Mouse (Mus musculus) kidney, adult 2 months (tissue): ENCODE data around the gene Mecom. TPM values are rescaled to one million over a fixed set of nuclear protein-coding genes. Genes with fewer than 3 reads are reported as not detected.

ENCODE experiments used
- DNase-seq: peaks from one replicate; pipeline ENCODE4 v3.0.0; 2021
- H3K27ac ChIP-seq: fragments of 200-500 bp; 2 replicates; pipeline ENCODE4 v1.5.1; 2012; ENCODE audit warnings: low read depth, low read length, control low read depth, inconsistent platforms; ENCODE audit not compliant: insufficient read depth
- H3K27me3 ChIP-seq: fragments of 200-500 bp; replicated peaks from 2 replicates; pipeline ENCODE4 v1.6.1; 2012; ENCODE audit warnings: mild to moderate bottlenecking, moderate library complexity, low read length, inconsistent platforms; ENCODE audit not compliant: control insufficient read depth, insufficient read depth
- H3K36me3 ChIP-seq: fragments of 200-500 bp; 2 replicates; pipeline ENCODE4 v1.6.1; 2012; ENCODE audit warnings: mild to moderate bottlenecking, moderate library complexity, low read length, inconsistent platforms; ENCODE audit not compliant: control insufficient read depth, insufficient read depth
- H3K4me1 ChIP-seq: fragments of 200-500 bp; 2 replicates; pipeline ENCODE4 v1.6.1; 2011; ENCODE audit warnings: low read length; ENCODE audit not compliant: control insufficient read depth, insufficient read depth
- H3K4me3 ChIP-seq: fragments of 200-500 bp; 2 replicates; pipeline ENCODE4 v1.5.1; 2011; ENCODE audit warnings: mild to moderate bottlenecking, low read depth, low read length, control low read depth; ENCODE audit not compliant: insufficient read depth
- CTCF ChIP-seq: fragments of 200-500 bp; conservative IDR thresholded peaks from 2 replicates; pipeline ENCODE4 v1.5.1; 2011; ENCODE audit warnings: low read depth, mild to moderate bottlenecking, control low read depth, low read length, moderate library complexity, mixed read lengths; ENCODE audit not compliant: insufficient read depth, insufficient read length
- POLR2A ChIP-seq: fragments of 200-500 bp; IDR thresholded peaks from one replicate; pipeline ENCODE4 v1.6.1; 2011; ENCODE audit warnings: low read depth, low read length, control low read depth
- WGBS: fragments of 180-500 bp; shearing (Covaris S2); methylation state at CpG from one replicate; pipeline ENCODE4 v1.1.7; 2018; 5-methylcytosine and 5-hydroxymethylcytosine counted together
- polyA plus RNA-seq: library from polyadenylated mRNA; depleted of rRNA; stranded (reverse); fragments of >200 nt; gene quantifications from 2 replicates; pipeline ENCODE4 v1.2.3, GENCODE M21; 2012

Gene Mecom
- polyA plus RNA-seq, 1 experiment = 12.9 TPM

DNA sequence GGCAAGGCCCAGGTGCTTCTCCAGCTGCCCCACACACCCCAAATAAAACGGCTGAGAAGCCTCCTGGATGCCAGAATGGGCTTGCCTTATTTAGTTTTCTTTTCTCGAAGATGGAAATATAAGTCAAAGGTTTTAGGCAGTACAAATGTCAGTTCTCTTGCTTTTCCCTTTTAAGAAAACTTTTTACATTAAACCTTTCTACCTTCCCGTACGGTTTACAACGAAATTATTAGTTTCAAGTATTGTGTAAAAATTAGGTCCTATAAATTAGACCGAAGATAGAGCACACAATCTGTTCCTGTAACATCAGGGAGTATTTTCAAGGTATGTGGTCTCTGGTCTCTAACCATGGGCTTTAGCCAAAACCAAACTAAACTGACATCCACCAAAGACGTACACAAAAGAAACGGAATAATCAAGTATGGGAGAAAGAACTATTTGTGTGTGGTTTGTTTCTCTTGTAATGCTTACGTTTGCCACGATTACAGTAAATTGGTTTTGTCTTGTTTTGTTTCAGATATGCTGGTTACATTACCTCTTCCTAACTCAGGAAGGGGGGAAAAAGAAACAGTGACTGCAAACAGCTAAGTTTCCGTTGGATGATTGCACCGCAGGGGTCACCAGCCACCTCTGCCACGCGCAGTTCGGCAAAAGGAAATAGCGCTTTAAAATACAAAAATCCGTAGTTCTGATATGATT lies 41.3 kb downstream of the Mecom start:
- no peak for TF ChIP-seq CTCF
- Histone ChIP-seq H3K4me3 (peak overlapping the region; percentile 55), H3K27me3 (0 out of 2 replicates have a peak, but pooled peaks cover 1% of the 10 kb centered on the region), H3K4me1 (0 out of 2 replicates have a peak, but pooled peaks cover 2% of the 10 kb centered on the region), H3K36me3 (no peaks in the 10 kb centered on the region), H3K27ac (peak overlapping the region; percentile 87)
- peak; percentile 35 for DNase-seq
- 15% methylated on average over 17 of the region's 17 CpGs for WGBS

GRCm38 (mm10) chr3:30505741-30506251 lies 42.0 kb downstream of the Mecom start:
- Histone ChIP-seq H3K4me1 (no peaks in the 10 kb centered on the region), H3K27me3 (0 out of 2 replicates have a peak, but pooled peaks cover 1% of the 10 kb centered on the region), H3K27ac (peak overlapping the region; percentile 84), H3K4me3 (no peak overlapping the region), H3K36me3 (no peaks in the 10 kb centered on the region)
- 40% methylated on average over 16 of the region's 16 CpGs for WGBS
- TF ChIP-seq CTCF (no peak), POLR2A (no peak)
- DNase-seq = peak; percentile 35

GRCm38 (mm10) chr3:30504561-30504960 lies 43.2 kb downstream of the Mecom start:
- H3K4me3 ChIP-seq = no peak overlapping the region
- peak overlapping the region; percentile 84 for H3K27ac ChIP-seq
- H3K36me3 ChIP-seq = no peaks in the 10 kb centered on the region
- TF ChIP-seq POLR2A (no peak), CTCF (no peak)
- no peaks in the 10 kb centered on the region for H3K4me1 ChIP-seq
- 0 out of 2 replicates have a peak, but pooled peaks cover 1% of the 10 kb centered on the region for H3K27me3 ChIP-seq
- no peak for DNase-seq
- WGBS = 54% methylated on average over 7 of the region's 7 CpGs

DNA sequence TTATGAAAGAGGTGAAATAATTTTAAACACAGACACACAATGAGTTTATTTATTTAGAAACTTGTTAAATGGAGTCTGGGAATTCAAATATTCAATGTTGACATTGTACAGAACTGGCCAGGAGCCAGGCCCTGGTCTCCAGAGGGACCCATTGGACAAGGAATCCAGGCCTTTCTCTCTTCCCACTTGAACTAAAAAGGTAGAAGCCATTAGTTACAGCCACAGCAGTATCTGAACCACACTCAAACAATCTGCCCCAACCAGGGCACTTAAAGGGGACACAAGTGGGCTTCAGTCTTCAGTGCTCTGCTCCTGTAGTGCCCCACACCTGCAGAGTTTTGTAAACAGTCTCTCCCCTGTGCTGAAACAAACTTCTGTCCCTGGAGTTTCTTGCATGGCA lies 44.0 kb downstream of the Mecom start:
- no peak overlapping the region for H3K4me3 ChIP-seq
- H3K27ac ChIP-seq = peak overlapping the region; percentile 84; the same call in 1 of the 2 replicates
- H3K4me1 ChIP-seq = no peaks in the 10 kb centered on the region
- H3K36me3 ChIP-seq = no peaks in the 10 kb centered on the region
- H3K27me3 ChIP-seq = 0 out of 2 replicates have a peak, but pooled peaks cover 1% of the 10 kb centered on the region
- DNase-seq = peak; percentile 24
- TF ChIP-seq POLR2A = no peak
- TF ChIP-seq CTCF = no peak

DNA sequence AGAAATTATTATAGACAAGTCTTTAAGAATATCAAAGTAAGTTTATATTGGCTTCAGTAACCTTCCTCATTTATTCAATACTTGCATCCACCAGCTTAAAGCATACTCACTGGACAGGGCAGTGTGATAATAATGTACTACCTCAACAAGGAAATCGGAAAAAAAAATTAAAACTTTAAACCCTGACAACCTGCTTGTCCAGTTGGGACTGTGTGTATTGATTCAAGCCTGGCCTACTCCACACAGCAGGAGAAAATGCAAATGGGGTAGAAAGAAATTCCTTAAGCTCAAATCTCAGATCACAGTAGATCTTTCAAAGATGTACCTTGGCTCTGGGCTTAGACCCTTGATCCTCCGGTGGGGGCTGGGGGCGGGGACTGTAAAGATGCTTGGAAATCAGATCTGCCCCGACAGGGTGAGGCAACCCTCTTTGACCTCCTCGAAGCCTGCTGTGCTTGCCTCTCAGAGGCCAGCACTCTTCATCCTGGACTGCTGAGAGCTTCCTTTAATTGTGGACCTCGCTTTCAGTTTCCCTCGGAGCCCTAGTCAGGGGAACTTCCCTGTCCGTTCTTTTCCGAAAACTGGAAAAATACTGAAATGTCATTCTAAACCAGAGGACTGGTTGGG lies 49.5 kb downstream of the Mecom start:
- DNase-seq = peak; percentile 23
- Histone ChIP-seq H3K36me3 (no peaks in the 10 kb centered on the region), H3K4me1 (no peaks in the 10 kb centered on the region), H3K27ac (peak overlapping the region; percentile 9), H3K27me3 (no peaks in the 10 kb centered on the region), H3K4me3 (no peak overlapping the region)
- TF ChIP-seq POLR2A = no peak
- TF ChIP-seq CTCF = no peak
- WGBS = 31% methylated on average over 9 of the region's 9 CpGs

DNA sequence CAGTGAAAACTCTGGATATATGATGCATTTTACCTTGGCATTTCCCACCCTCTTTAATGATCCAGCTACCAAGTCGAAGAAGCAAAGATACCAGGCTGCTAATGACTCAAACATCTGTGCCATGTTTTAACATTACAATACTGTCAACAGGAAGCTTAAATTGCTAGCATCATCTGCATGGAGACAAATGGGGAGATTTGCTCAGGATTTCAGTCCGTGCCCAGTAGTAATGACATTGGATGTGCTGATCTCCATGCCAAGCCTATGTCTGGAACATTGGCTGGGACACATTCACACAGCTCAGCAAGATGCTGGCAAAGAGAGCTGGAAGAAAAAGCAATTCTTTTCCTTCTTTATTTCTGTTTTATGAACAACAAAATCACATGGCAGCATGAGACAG lies 53.4 kb downstream of the Mecom start:
- Histone ChIP-seq H3K27me3 (no peaks in the 10 kb centered on the region), H3K4me3 (no peak overlapping the region), H3K27ac (no peak overlapping the region), H3K36me3 (no peaks in the 10 kb centered on the region), H3K4me1 (no peaks in the 10 kb centered on the region)
- TF ChIP-seq POLR2A = no peak
- no peak for TF ChIP-seq CTCF
- WGBS = 75% methylated on average over 2 of the region's 2 CpGs
- no peak for DNase-seq

DNA sequence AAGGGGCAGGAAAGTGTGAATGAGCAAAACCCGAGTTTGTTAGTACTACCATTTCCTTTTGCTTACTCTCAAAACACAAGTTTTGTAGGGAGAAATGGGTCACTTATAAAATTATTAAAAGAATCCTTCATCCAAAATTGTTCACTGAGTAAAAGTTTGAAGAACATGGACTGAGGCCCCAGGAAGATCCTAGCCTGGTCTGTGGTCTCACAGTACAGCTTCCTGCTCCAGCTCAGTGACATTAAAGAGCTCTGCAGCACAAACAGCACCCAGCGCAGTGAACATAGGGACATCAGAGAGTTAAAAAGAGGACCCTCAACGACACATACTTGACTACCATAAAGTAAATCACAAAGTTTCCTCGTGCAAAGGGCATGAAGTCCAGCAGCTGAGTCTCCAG lies 59.0 kb downstream of the Mecom start:
- TF ChIP-seq POLR2A (no peak), CTCF (no peak)
- DNase-seq = no peak
- Histone ChIP-seq H3K4me3 (no peak overlapping the region), H3K27me3 (no peaks in the 10 kb centered on the region; the same call in 1 of the 2 replicates), H3K27ac (no peak overlapping the region), H3K36me3 (no peaks in the 10 kb centered on the region), H3K4me1 (no peaks in the 10 kb centered on the region)
- 37% methylated on average over 4 of the region's 4 CpGs for WGBS

DNA sequence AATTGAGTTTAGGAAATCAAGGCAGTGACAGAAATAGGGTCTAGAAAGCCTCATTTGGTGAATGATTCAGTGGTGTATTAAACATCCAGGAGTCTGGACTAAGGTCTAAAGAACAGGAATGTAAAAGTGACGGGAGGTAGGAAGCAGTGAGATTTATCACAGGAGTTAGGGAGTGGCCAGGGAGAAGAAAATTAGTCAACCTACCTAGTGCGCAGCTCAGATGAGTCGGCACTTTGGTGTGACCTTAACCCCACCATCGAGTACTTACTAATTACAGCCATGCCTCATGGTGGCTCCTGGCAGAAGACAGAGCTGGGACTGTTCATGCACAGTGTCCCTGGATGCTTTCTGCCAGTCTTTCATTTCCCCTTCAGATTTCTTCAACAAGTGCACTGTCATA lies 61.4 kb downstream of the Mecom start:
- no peaks in the 10 kb centered on the region for H3K36me3 ChIP-seq
- 53% methylated on average over 4 of the region's 4 CpGs for WGBS
- no peaks in the 10 kb centered on the region; the same call in 1 of the 2 replicates for H3K27me3 ChIP-seq
- no peaks in the 10 kb centered on the region for H3K4me1 ChIP-seq
- TF ChIP-seq CTCF (no peak), POLR2A (no peak)
- H3K27ac ChIP-seq = no peak overlapping the region
- no peak overlapping the region for H3K4me3 ChIP-seq
- DNase-seq = no peak
